Mouse (Mus musculus): ENCODE measurements around the gene Pgs1. TPM values are rescaled to one million over a fixed set of nuclear protein-coding genes. Genes with fewer than 3 reads are reported as not detected.
A peak's percentile ranks its signal among the peaks of the same experiment; 100 is the strongest.

The Pgs1 gene
- total RNA-seq, 1 experiment from 2014 or later, result 8.1 TPM

DNA sequence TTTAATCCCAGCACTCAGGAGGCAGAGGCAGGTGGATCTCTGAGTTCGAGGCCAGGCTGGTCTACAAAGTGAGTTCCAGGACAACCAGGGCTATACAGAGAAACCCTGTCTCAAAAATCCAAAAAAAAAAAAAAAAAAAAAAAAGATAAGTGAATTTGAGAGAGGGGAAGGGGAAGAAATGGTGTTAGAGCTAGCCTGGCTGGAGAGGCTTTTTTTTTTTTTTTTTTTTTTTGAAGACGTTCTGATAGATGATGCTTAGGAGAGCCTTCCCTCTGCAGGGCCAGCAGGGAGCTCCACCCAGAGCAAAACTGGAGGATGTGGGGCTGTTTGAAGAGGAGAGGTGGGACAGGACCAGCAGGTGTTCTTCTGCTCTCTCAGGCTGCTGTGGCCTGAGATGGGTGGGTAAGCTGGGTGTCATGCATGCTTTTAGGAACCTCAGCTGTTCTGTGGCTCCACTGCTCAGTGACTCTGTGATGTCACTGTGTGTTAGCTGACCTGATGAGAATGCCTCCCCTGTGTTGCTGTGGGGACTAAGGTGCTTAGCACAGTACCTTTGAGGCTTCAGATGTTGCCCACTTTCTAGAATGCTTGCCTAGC is 14.3 kb upstream of the Pgs1 start:
- ATAC-seq (replicated peaks in 1 of 2; ENCODE audit: insufficient read depth in 1 of 2, low FRiP score in 2 of 2, low TSS enrichment in 1 of 2, low read depth in 1 of 2, poor library complexity in 2 of 2, severe bottlenecking in 2 of 2), result no peak

GRCm38 (mm10) chr11:117972656-117973558 is 13.2 kb upstream of the Pgs1 start:
- ATAC-seq (replicated peaks in 1 of 2; ENCODE audit: insufficient read depth in 1 of 2, low FRiP score in 2 of 2, low TSS enrichment in 1 of 2, low read depth in 1 of 2, poor library complexity in 2 of 2, severe bottlenecking in 2 of 2), result no peak

DNA sequence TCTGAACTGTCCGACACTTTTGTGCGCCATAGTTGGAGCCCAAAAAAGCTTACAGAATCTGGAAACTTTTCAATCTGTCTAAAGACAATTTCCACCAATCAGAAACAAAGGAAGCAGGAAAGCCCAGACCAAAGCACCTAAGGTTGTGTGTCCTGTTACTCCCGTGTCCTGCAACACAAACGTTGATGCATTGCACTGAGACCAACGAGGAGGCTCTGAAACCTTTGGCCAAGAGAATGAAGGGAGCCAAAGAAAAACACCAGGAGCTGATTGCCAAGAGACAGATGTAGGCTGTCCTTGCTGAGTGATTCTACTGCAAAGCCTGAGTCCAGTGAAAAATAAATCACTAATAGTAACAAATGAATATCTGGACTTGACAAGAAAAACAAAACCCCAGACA is 12.5 kb upstream of the Pgs1 start:
- ATAC-seq (replicated peaks in 1 of 2; ENCODE audit: insufficient read depth in 1 of 2, low FRiP score in 2 of 2, low TSS enrichment in 1 of 2, low read depth in 1 of 2, poor library complexity in 2 of 2, severe bottlenecking in 2 of 2), result no peak

- peak in 1 of 2 experiments; percentile 46; a peak in 2 of 4 replicates for ATAC-seq (replicated peaks in 1 of 2; ENCODE audit: insufficient read depth in 1 of 2, low FRiP score in 2 of 2, low TSS enrichment in 1 of 2, low read depth in 1 of 2, poor library complexity in 2 of 2, severe bottlenecking in 2 of 2)
Measured at GRCm38 (mm10) chr11:117974327-117975125, 11.6 kb upstream of the Pgs1 start.

GRCm38 (mm10) chr11:117975211-117975967 is 10.7 kb upstream of the Pgs1 start:
- no peak for ATAC-seq (replicated peaks in 1 of 2; ENCODE audit: insufficient read depth in 1 of 2, low FRiP score in 2 of 2, low TSS enrichment in 1 of 2, low read depth in 1 of 2, poor library complexity in 2 of 2, severe bottlenecking in 2 of 2)

DNA sequence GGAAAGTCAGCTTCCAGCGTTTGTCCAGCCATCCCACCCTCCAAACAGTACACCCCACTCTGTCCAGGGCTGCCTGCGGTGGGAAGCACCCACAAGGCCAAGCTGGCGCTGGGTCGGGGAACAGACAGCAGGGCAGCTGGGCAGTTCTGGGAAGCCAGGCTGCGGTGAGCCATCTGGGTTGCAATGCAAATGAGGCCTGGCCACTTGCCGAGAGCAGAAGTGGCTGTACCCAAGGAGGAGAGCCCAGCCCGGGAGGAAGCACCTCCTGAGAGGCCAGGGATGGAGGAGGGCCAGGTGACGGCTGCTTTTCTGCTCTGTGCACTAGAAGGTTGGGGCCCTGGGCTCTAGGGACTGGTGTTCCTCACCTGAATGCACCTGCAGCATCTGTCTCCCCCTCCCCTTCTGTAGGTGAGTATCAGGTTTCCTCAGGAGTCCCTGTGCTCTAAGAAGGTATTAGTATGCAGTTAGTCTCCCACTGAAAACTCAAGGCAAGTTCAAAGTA is 10.0 kb upstream of the Pgs1 start:
- ATAC-seq (replicated peaks in 1 of 2; ENCODE audit: insufficient read depth in 1 of 2, low FRiP score in 2 of 2, low TSS enrichment in 1 of 2, low read depth in 1 of 2, poor library complexity in 2 of 2, severe bottlenecking in 2 of 2), result peak; percentile 81 to 82

- ATAC-seq (replicated peaks in 1 of 2; ENCODE audit: insufficient read depth in 1 of 2, low FRiP score in 2 of 2, low TSS enrichment in 1 of 2, low read depth in 1 of 2, poor library complexity in 2 of 2, severe bottlenecking in 2 of 2), result no peak
Measured at GRCm38 (mm10) chr11:117977694-117978360, 8.3 kb upstream of the Pgs1 start.

DNA sequence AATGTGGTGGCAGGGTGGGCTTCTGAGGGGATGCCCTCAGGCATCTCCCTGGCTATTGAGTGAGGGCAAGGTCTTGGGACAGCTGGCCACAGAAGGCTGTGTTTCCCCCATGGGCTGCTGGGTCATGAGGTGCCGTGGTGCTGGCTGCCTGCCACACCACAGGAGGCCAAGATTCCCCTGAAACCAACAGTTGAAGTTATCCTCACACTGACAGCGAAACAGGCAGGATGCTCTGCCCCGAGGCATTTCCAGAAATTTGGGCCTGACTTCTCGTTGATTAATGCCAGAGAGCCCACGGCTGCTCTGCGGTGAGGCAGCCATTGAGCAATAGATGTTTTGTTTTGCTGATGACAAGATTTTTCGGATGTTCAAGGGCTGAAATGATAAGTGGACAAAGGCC is 6.7 kb upstream of the Pgs1 start:
- peak; percentile 20 to 30; a peak in 2 of 4 replicates for ATAC-seq (replicated peaks in 1 of 2; ENCODE audit: insufficient read depth in 1 of 2, low FRiP score in 2 of 2, low TSS enrichment in 1 of 2, low read depth in 1 of 2, poor library complexity in 2 of 2, severe bottlenecking in 2 of 2)

- ATAC-seq (replicated peaks in 1 of 2; ENCODE audit: insufficient read depth in 1 of 2, low FRiP score in 2 of 2, low TSS enrichment in 1 of 2, low read depth in 1 of 2, poor library complexity in 2 of 2, severe bottlenecking in 2 of 2), result no peak
Measured at GRCm38 (mm10) chr11:117982426-117982825, 3.7 kb upstream of the Pgs1 start.

- ATAC-seq (replicated peaks in 1 of 2; ENCODE audit: insufficient read depth in 1 of 2, low FRiP score in 2 of 2, low TSS enrichment in 1 of 2, low read depth in 1 of 2, poor library complexity in 2 of 2, severe bottlenecking in 2 of 2), result no peak
Measured at GRCm38 (mm10) chr11:117983770-117984169, 2.3 kb upstream of the Pgs1 start.

GRCm38 (mm10) chr11:117987032-117987451 is 950 bp downstream of the Pgs1 start:
- ATAC-seq (replicated peaks in 1 of 2; ENCODE audit: insufficient read depth in 1 of 2, low FRiP score in 2 of 2, low TSS enrichment in 1 of 2, low read depth in 1 of 2, poor library complexity in 2 of 2, severe bottlenecking in 2 of 2), result peak in 1 of 2 experiments; percentile 28; a peak in 1 of 4 replicates

DNA sequence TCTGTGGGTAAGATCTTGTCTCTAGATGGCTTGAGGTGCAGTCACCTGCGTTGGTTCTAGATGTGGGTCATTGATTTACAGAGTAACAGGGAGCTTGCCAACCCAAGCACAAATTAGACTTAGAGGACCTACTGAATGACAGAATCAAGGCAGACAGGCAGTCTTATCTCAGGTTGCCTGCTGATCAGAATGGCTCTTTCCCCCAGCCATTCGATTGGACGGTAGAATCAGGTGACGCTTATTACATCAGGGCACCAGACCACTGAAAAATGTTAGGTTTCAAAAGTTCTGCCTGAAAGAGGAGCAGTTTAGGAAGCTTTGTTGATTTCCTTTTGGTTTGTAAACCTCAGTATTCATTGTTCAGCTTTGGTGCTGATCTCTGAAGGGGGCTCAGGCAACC is 1.9 kb downstream of the Pgs1 start:
- no peak for ATAC-seq (replicated peaks in 1 of 2; ENCODE audit: insufficient read depth in 1 of 2, low FRiP score in 2 of 2, low TSS enrichment in 1 of 2, low read depth in 1 of 2, poor library complexity in 2 of 2, severe bottlenecking in 2 of 2)

GRCm38 (mm10) chr11:117989241-117989640 is 3.1 kb downstream of the Pgs1 start:
- no peak for ATAC-seq (replicated peaks in 1 of 2; ENCODE audit: insufficient read depth in 1 of 2, low FRiP score in 2 of 2, low TSS enrichment in 1 of 2, low read depth in 1 of 2, poor library complexity in 2 of 2, severe bottlenecking in 2 of 2)

- no peak for ATAC-seq (replicated peaks in 1 of 2; ENCODE audit: insufficient read depth in 1 of 2, low FRiP score in 2 of 2, low TSS enrichment in 1 of 2, low read depth in 1 of 2, poor library complexity in 2 of 2, severe bottlenecking in 2 of 2)
Measured at GRCm38 (mm10) chr11:117989926-117990325, 3.8 kb downstream of the Pgs1 start.

GRCm38 (mm10) chr11:117991502-117992470 is 5.7 kb downstream of the Pgs1 start:
- ATAC-seq (replicated peaks in 1 of 2; ENCODE audit: insufficient read depth in 1 of 2, low FRiP score in 2 of 2, low TSS enrichment in 1 of 2, low read depth in 1 of 2, poor library complexity in 2 of 2, severe bottlenecking in 2 of 2), result peak; percentile 74 to 85
